Mouse (Mus musculus) large intestine, adult 2 months (tissue): ENCODE measurements at regions not wholly inside any gene's neighbourhood (a gene's known extent, or its start where the extent isn't known, plus 50 kb on each side); places are given as distances from the start of the nearest gene placed in this dataset.
"Not testable (repeated sequence)": the region's sequence is repeated elsewhere in the genome, so short reads cannot be mapped to it uniquely, and the experiment has no call there.

Source experiments
- DNase-seq: peaks from one replicate; pipeline ENCODE4 v3.0.0-alpha.2; 2012; ENCODE audit warnings: low read depth, low spot score
- WGBS: fragments of 180-500 bp; shearing (Covaris S2); methylation state at CpG from one replicate; pipeline ENCODE4 v1.1.7; 2018; 5-methylcytosine and 5-hydroxymethylcytosine counted together

DNA sequence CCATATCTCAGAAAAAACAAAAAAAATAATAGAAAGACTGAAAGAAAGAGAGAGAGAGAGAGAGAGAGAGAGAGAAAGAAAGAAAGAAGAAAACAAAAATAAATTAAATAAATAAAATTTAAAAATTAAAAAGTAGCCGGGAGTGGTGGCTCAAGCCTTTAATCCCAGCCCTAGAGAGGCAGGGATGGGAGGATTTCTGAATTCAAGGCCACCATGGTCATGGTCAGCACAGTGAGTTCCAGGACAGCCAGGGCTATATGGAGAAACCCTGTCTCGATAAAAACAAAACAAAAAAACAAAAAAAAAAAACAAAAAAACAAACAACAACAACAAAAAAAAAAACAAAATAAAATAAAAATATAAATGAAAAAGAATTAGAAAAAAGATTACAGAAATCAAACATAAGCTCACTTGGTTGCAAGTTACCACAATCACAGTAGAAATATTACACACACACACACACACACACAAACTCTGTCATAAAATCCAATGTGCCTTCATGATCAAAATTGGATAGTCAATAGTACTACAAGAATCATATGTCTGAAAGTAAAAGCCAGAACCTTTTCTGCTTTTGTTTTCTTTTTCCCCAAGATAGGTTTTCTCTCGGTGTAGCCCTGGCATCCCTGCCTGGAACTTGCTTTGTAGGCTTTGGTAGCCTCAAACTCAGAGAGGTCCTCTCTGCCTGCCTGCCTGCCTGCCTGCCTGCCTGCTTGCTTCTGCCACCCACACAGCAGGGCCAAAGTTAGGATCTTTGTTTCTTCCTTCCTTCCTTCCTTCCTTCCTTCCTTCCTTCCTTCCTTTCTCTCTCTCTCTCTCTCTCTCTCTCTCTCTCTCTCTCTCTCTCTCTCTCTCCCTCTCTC, 476.1 kb upstream of the Olfr161 start:
- DNase-seq = peak; percentile 22
- 52% methylated on average over 3 of the region's 3 CpGs for WGBS

DNA sequence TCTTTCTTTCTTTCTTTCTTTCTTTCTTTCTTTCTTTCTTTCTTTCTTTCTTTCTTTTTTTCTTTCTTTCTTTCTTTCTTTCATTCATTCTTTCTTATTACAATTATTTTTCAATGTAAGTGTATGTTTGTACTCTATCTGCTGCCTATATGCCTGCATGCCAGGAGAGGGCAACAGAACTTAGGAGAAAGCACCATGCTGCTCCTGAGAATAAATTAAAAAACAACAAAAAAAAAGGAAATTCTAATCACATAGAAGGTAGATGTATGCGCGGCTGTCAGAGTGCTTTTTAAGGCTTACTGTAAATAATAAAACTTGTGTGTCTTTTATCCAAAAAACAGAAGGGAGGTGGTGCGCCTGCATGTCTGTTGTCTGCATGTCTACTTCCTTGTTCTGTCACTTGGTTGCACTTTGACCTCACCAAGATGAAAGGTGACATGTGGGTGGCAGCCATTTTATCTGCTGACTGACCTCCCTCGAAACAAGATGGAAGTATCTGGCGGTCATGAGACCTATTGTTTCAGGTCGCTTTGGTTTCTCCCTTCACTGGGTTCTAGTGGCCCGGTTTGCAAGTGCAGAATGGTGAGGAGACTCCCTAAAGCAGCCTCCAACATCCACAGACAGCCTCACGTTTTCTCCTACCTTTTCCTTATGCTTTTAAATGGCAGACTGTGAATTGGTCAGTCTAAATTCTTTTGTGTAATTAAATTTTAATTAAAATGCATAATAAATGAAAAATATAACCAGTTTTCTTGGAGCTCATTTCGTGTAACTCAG, 475.3 kb upstream of the Olfr161 start:
- WGBS = 68% methylated on average over 8 of the region's 9 CpGs
- DNase-seq = peak; percentile 18

DNA sequence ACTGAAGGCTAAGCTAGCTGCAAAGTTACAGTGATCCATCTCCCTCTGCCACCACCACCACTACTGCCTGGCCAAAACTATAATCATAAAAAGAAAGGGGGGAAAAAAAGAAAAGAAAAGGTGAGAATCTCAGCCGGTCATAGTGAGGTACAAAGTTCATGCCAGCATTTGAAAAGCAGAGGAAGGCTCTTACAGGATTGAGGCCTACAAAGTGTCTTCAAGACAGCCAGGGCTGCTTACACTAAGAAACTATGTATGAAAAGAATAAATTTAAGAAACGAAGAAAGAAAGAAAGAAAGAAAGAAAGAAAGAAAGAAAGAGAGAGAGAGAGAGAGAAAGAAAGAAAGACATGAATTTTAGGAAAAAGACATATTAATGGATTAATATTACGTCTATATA, 474.7 kb upstream of the Olfr161 start:
- peak; percentile 36 for DNase-seq
- 79% methylated on average over 2 of the region's 3 CpGs for WGBS

DNA sequence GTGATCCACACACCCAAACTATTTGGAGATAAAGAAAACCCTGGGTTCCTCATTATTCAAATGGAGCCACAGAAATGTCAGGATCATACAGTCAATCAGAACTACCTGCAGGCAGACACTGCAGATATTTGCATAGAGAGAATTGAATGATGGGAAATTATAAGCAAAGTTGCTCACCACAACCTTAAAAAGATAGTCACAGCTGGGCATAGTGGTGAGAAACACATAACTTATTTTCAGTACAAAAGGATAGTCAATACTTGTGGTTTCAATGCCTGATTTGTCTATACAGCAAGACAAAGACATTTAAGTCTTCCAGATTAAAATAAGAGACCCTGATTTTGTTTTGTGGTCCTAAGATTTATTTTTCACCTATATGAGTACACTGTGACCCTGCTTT, 469.6 kb upstream of the Olfr161 start:
- not testable (repeated sequence) for DNase-seq

DNA sequence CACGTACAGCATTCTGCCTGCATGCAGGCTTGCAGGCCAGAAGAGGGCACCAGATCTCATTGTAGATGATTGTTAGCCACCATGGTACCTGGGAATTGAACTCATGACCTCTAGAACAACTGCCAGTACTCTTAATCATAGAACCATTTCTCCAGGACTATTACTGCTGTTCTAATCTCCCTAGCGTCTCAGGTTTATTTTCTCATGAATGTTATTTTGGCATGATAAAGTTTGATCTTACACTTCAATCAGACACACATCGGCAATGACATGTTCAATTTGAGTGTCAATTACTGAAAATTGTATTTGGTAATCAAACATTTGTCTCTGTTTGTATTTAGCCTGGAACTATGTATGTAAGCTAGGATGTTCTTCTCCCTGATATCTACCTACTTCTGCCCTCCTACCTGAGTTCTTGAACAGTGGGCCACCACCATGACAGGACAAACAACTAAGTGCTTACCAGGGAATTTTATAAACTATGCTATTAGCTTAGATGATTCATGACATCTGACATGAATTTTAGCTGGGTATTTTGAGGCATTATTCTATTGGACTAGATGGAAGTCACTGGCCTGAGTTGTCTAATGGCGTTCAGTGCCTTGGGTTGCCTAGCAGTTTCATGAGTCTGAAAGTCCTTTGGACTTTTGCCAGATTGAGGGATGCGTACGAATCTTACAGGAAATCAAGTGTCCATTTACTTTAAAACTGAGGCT, 468.5 kb upstream of the Olfr161 start:
- not testable (repeated sequence) for DNase-seq
- WGBS = 55% methylated on average over 4 of the region's 6 CpGs

DNA sequence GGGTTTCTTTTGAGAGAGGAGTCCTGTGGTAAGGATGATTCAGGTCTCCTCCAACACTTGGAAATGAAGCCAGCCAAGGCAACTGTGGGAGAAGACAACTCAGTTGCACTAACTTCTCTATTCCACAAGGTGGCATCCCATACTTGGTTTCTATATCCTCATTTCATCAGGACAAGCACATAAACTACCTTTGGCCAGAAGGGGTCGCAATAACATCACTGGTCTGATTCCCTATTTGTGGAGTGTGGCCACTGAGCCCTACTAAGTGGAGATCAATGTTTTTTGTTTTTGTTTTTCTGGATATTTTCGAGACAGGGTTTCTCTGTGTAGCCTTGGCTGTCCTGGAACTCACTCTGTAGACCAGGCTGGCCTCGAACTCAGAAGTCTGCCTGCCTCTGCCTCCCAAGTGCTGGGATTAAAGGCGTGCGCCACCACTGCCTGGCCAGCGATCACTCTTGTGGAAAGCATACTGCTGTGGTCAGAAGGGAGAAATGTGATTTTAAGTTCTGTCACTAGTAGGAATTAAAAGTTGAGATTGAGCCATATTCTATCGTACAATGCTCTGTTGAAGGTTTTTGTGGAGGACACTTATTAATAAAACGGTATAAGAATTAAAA, 467.9 kb upstream of the Olfr161 start:
- DNase-seq = peak; percentile 13
- 70% methylated on average over 8 of the region's 8 CpGs for WGBS

DNA sequence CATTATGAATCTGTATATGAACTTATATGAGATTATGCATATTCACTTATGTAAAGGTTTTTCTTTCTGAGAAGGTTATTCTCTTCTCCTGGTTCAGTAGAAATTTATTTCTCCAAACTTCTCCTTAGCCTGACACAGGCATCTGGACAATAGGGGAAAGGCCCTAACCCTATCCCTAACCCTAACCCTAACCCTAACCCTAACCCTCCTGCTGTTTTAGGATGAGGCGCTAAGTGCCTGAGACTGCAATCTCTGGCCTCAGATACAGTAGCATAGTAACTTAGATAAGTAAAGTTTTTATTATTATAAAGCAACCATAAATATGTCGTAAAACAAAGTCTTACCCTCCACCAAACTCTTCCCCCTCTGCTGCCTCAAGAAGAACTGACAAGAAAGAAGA, 463.5 kb upstream of the Olfr161 start:
- WGBS = 39% methylated on average over 2 of the region's 2 CpGs

More for the DNA sequence above, 463.5 kb upstream of the Olfr161 start:
- DNase-seq = not testable (repeated sequence)
